Mouse (Mus musculus): ENCODE data around the gene Fjx1.

Gene Fjx1

DNA sequence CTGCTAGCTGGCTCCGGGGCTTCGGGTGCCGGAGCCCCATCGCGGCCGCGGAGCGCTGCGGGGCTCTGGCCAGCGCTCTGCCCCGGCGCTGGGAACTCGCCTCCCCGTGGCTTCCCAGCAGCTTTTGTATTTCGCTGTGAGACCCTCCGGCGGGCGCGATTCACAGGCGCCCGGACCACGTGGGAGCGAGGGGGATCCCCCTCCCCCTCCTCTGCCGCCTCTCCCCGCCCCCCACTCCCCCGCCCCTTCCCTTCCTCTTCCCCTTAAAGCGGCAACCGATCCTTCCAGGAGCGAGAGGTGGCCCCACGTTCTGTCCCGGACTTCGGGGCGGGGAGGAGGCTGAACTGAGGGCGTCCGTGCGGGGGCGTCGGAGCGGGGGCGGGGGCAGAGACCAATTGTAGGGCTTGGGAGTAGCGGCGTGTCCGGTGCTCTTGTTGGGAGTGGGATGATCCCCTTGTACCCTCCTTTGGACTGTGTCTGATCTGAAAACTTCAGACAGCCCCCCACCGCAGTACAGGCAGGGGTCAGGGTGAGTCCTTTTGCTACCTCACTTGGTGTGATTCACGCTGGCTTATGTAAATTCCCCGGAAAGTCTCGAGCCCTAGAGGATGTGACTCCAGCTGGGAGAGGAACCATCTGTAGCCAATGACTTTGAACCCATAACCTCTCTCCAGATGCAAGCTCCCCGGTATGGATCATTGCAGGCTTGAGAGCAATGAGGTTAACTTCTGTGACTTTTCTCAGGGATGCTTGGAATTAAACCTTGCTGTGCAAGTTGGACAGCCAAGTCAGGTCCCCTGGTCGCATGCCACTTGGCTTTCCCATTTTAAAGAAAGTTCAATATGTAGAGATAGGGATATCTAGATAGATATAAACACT is at the start of gene Fjx1:
TSS of gene Fjx1 (minus strand) at position 829 of the 879 bp plus-strand sequence.
- peak; percentile 2 for DNase-seq (ENCODE audit: low read depth)

- DNase-seq (ENCODE audit: low read depth) = no peak
Observed at GRCm38 (mm10) chr2:102500001-102500689, 47.8 kb upstream of the Fjx1 start.

- no peak for DNase-seq (ENCODE audit: low read depth)
Observed at GRCm38 (mm10) chr2:102480738-102481137, 28.4 kb upstream of the Fjx1 start.

DNA sequence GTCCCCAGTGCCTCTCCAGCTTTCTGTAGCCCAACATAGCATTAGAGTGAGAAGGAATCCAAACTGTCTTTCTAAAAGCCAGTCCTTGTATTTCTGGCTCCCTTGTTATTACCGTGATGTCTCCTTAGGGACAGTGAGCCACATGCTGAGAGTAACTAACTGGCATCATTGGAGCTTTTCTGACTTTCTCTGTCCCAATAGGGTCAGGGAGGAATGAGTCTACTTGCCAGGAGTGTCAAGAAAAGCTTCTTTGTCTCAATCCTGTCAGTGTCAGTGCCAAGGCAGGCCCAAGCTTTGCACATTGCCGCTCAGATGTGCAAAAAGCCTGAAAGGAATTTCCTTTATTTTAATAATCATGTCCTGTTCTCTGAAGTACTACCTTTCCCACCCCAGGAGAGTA is 23.8 kb upstream of the Fjx1 start:
- DNase-seq (ENCODE audit: low read depth) = no peak

DNA sequence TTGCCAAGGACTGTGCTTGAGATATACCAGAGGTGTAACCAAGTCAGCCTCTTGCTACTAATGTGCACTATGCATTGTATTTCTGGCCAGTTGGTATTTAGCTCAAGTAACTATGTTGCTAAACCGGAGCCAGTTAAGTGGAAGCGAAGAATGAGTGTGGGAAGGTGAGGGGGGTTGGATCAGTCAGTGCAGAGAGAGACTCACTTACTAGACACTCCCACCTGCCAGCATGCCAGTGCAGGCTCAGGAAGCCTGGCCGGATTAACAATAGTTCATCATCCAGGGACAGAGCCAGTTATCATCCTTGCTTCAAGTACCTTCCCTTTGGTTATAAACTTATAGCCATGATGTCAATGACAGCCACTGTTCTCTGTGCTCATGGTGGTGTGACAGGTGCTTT is 16.3 kb upstream of the Fjx1 start:
- no peak for DNase-seq (ENCODE audit: low read depth)

- DNase-seq (ENCODE audit: low read depth) = no peak
Observed at GRCm38 (mm10) chr2:102464342-102464732, 12.0 kb upstream of the Fjx1 start.

DNA sequence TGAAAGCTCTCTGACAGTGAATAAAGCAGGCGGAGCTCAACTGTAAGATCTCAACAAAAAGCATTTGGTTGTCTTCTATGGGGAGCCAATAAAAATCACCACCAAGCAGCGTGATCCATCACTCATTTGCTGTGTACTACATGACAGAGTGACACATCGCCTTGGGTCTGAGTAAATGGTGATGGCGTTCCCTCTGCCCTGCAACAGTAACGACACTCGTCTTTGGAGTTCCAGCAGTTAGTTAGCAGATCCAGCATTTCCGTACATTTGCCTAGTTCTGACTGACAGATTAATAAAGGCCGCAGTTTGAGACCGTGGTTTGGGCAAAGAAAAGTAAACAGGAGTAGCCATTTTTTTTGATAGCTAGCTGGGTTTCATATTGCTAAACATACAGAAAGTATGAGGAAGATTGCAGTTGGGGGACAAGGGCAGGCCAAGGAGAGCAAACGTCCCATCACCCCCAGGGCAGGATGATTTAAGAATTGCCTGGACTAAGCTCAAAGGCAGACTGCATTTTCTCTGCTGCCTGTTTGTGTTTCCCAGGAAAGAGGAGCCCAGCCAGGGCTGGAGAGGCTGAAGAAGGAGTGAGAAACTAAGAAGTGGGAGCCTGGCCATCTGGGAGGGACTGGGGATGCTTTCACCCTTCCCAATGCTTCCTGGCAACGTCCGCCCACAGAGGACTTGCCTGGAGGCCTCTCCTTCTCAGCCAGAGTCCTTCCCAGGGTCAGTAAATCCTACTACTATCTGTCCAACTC is 11.5 kb upstream of the Fjx1 start:
- no peak for DNase-seq (ENCODE audit: low read depth)

DNA sequence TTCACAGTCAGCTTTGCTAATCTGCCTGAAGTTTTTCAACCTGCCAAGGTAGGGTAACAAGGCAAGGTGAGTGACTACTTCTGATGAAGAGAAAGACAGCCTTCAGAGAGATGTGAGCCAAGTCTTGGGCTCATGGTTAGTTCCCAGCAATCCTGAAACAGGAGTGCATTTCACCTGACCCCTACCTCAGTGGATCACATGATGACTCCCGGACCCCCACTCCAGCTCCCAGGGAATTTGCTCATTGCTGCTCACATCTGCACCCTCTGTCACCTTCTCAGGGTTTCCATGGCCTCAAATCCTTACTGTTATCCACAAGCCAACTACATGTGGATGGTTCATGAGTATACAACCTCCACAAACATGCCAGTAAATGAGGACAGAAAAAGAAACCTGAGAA is 9.2 kb upstream of the Fjx1 start:
- no peak for DNase-seq (ENCODE audit: low read depth)

GRCm38 (mm10) chr2:102455126-102455525 is 2.8 kb upstream of the Fjx1 start:
- DNase-seq (ENCODE audit: low read depth) = no peak

DNA sequence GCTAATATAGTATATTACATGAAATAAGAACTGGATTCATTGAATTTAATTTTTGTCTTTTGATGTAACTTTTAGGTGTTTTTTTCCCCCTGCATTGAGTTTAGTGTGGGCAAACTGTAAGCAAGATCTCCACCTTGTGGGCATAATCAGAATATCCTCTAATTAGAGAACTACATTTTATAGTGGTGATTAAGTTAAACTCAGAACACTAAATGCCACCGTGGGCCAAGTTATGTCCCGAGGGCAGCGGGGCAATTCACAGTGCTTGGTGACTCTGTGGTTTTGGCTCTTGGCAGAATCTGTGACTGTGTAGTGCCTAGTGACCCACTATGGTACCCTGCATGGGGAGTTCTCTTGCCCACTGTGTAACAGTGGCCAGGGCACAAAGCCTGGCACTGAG is 1.1 kb upstream of the Fjx1 start:
- peak; percentile 52 for DNase-seq (ENCODE audit: low read depth)

GRCm38 (mm10) chr2:102450761-102451670 is 1.3 kb downstream of the Fjx1 start:
- peak; percentile 11 for DNase-seq (ENCODE audit: low read depth)

- peak; percentile 5 for DNase-seq (ENCODE audit: low read depth)
Observed at GRCm38 (mm10) chr2:102450248-102450760, 2.0 kb downstream of the Fjx1 start.

- no peak for DNase-seq (ENCODE audit: low read depth)
Observed at GRCm38 (mm10) chr2:102449630-102450247, 2.6 kb downstream of the Fjx1 start.

DNA sequence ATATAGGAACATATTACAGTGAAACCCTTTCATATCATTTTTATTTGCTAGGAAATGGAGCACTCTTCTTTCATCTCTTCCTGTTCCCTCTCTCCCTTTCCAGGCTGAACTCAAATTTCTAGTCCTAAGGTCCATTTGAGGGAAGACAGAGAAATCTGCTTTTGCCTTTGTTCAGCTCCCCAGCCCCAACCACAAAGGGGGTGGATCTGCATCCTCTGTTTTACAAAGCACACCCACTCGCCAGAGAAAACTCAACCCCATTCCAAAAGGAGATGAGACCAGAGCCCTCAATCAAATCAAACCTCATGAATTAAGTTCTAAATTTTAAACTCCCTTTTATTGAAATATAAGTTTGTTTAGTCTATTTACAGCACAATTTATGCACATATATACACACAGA is 3.2 kb downstream of the Fjx1 start:
- no peak for DNase-seq (ENCODE audit: low read depth)

DNA sequence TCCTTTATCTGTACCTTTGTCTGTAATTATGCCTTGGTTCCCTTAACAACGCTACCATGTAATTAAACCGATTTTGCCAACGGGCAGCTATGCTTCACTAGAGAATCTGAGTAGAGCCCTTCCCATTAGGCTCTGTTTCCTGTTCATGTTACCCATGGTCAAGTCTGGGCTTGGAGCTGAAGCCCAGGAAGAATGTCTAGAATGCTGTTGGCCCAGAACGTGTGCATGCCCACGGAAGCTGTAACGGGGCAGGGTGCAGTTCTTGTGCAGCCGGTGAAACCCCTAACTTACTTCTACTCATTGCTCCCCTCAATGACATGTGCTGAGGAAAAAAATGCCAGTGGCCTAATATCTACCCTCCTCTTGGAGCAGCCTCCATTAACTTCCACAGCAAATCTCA is 4.5 kb downstream of the Fjx1 start:
- no peak for DNase-seq (ENCODE audit: low read depth)

GRCm38 (mm10) chr2:102446851-102447250 is 5.4 kb downstream of the Fjx1 start:
- DNase-seq (ENCODE audit: low read depth) = no peak

DNA sequence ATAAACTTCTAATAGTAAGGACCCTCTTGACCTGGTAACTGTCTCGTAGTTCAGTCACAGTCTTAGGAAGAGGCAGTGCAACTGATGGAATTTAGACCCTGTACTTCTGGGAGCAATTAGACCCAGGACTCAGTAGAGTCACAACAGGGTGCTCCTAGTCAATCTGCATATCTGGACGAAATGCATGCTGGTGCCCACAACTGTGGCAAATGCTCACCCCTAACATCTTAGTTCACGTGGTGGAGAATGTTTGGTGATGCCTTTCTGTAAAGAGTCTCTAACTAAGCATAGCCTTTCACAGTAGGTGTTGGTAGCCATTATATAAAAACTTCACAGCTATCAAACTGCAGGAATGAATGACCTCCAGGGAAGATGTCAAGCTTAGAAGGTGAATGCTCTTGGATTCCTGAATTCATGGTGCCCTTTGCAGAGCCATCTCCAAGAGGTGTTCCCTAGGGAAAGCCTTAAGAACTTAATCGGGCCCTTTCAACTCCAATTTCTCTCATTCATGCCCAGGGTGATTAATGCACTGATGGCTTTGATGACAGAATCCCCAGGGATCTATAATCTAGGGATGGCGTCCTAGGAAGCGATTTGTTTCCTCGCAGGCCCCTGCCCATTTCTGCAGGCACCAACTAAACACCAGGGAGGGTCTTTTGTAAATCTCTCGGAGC is 14.8 kb downstream of the Fjx1 start:
- no peak for DNase-seq (ENCODE audit: low read depth)

DNA sequence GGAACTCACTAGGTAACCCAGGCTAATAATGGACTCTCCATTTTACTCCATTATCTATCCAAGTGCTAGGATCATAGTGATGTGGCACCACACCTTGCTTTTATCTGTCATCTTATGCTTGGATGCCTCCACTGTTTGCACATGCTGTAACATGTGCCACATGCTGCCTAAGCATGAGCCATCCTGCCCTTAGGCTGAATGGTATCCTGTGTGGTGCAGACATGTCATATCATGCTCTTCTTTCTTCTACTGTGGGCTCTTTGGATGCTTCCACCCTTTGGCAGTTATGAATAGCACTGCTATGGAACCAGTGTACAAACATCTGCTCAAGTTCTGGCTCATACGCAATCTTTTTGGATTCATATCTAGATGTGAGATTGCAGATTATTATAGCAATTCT is 18.4 kb downstream of the Fjx1 start:
- DNase-seq (ENCODE audit: low read depth) = no peak

GRCm38 (mm10) chr2:102431084-102431483 is 21.2 kb downstream of the Fjx1 start:
- DNase-seq (ENCODE audit: low read depth) = no peak

DNA sequence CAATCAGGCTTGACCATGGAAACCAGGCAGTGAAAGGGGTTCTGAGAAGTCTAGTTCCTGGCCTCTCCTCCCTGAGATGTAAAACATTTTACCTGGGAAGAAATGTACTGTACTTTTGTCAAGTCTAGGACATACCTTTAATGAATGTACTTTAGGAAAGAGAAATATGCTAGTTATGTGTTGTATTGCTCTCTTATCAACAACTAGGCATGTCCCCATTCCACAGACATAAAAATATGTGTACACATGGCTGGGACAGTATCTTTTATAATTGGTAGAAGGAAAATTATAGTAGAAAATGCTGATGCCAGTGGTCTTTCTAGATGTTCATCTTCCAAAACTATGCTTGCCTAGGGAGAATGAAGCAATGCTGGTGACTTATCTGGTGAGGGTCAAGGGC is 24.3 kb downstream of the Fjx1 start:
- no peak for DNase-seq (ENCODE audit: low read depth)

All from induced T-regulatory cell, adult 2 months (primary cell).